Mouse (Mus musculus): ENCODE data around the gene Slc35e4.

DNA sequence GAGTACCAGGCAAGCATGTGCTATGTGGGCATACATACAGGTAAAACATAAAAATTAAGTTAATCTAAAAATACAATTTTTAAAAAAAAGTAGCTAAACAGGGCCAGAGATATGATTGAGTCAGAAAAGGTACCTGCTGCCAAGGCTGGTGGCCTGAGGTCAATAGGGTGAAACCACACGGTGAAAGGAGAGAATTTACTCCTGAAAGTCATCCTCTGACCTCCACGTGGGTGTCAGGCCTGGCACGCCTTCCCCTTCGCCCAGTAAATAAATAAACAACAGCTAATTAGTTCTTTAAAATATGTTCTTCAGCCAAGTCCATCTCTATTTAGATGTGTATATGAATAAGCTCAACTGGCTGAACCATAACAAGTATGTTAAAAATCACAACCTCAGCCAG, 54.1 kb downstream of the Slc35e4 start:
- no peak for TF ChIP-seq CTCF (IDR thresholded peaks at IDR 0.05; ENCODE audit: low read depth)
- no peak for TF ChIP-seq EP300 (IDR thresholded peaks at IDR 0.05; ENCODE audit: low read depth)
